Mouse (Mus musculus) cerebral cortex, adult 2 months (tissue): ENCODE measurements around the gene Cela2a.

ENCODE experiments used
- WGBS: fragments of 180-500 bp; shearing (Covaris S2); methylation state at CpG from one replicate; pipeline ENCODE4 v1.1.7; 2018; 5-methylcytosine and 5-hydroxymethylcytosine counted together

The Cela2a gene

DNA sequence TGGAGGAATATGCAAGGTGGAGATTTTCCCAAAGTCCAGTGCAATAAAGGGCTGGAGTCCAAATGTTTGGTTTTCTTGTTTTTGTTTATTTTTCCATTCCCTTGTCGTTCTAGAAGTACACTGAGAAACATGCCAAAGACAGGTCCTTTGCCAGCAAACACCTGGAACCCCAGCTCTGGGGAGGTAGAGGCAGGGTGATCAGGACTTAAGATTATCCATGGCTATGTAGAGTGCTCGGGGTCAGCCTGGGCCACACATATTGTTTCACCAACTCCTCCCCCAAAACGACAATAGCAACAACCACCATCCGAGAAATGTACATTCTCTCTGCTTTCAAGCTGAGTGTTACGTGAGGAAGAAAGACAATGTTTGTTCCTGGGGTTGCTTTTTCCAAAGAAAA lies at the start of gene Cela2a:
Cela2a (minus strand) TSS at position 101 of the 400 bp plus-strand sequence.
- 73% methylated on average over 5 of the region's 5 CpGs for WGBS

DNA sequence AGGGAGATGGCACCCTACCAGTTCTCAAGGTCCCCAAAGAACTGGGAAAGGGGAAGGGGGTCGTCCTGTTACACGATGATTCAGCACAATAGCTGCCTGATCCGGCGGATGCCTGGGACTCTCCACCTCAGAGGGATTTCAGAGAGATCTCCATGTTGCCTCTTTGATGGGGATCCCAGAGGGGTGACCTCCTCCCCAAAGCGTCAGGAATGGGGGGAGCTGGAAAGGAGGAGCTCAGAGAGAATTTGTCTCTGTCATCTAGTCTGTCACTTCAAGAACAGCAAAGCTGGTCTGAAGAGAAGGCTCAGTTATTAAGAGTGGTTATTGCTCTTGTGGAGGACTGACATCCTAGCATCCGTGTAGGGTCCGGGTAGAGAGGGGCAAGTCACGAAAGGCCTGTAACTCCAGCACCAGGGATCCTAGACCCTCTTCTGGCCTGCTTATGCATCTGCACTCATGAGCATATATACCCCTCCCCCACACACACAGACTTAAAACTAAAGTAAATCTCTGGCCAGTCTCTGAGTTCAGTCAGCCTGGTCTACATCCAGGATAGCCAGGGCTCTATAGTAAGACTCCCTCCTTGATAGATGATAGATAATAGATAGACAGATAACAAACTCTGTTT lies 49.6 kb upstream of the Cela2a start:
- WGBS, result 25% methylated on average over 8 of the region's 8 CpGs

DNA sequence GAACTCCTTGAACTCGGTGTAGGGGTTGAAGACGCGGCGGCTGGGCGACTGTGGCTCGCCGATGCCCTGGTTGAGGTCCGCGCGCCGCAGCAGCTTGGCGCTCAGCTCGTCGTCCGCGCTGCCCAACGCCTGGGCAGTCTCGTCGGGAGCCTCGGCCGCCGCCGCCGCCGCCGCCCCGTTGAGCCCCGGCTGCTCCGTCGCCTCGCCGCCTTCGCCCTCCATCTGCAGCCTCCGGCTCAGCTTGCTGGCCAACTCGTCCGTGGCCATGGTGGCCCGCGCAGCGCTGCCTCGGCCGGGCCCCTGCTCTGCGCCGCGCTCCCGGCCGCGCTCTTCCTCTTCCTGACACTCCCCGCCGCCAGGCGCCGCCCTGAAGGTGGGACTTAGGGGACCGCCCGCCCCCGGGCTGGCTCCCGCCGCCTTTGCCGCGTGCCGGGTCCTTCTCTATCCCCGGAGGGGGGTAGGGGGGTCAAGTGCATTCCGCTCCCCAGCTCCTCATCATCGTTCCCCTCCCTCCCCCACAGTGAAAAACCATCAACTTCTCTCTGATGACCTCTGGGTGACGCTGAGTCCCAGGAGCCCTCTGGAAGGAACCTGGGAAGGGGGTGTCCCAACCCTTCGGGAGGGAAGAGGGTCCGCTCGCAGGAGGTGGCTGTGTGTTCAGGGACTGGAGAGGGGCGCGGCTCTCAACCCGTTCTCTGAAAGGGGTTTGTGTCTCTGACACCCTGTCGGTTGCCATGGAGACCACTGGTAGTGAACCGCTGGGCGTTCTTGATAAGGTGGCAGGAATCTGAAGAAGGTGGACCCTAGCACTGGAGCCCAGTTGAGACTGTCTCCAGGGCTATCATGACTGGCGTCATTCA lies 48.9 kb upstream of the Cela2a start, which contains the start of gene Efhd2:
Efhd2 (minus strand) TSS at position 320 of the 860 bp plus-strand sequence.
- WGBS, result under 1% methylated on average over 73 of the region's 73 CpGs

DNA sequence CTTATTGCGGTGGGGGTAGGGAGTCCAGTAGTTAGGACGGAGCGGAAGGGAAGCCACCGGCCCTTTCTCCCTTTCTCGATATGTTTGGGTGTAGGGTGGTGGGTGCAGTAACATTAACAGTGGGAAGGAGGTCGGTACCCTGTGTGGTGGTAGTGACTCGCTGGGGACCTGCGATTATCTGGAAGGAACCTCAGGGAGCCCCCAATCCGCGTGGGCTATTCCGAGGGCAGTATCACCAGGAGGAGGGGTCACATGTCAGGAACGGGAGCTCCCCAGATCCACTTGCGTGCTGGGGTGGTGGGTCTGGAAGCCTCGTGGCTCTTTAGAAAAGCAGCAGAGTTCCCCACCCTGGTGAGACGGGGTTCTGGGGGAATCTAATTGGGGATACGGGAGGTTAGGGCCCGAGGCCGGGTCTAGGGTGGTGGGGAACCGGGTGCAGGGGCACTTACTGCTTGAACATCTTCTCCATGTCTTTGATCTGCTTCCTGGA lies 48.2 kb upstream of the Cela2a start:
- under 1% methylated on average over 19 of the region's 19 CpGs for WGBS

DNA sequence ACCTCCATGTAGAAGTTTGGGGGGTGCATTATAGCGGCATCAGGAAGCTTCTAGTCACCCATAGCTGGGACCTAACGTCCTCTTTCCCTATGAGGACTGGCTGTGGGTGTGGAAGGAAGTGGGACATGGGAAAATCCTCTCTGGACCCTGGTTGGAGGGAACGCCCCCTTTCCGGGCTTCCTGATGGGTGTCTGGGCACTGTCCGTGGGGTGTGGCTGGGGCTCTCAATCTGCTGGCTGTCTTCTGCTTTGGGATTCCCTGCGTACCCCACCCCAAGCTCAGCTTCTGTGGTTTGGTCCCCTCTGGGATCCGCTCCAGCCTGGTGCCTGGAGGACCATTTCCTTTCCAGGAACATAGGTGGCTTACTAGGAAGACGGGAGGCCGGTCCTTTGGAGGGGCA lies 47.0 kb upstream of the Cela2a start:
- 32% methylated on average over 9 of the region's 9 CpGs for WGBS

DNA sequence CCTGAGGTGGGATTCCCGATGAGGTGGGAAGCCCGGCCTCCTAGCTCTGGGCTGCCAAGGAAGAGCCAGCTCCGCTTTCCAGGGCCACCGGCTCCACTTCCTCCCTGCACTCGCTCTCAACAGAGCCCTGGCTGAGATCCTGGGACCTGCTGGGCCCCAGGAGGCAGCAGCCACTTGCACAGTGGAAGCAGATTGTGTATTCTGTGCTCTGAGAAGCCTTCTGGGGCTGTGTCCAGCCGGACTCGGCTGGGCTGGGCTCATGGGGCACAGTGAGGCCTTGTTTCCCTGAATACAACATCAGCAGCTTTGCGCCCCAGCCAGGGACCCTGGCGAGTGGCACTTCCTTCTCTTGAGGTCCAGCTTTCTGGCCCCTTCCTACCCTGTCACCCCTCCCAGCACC lies 45.9 kb upstream of the Cela2a start:
- 42% methylated on average over 9 of the region's 9 CpGs for WGBS

DNA sequence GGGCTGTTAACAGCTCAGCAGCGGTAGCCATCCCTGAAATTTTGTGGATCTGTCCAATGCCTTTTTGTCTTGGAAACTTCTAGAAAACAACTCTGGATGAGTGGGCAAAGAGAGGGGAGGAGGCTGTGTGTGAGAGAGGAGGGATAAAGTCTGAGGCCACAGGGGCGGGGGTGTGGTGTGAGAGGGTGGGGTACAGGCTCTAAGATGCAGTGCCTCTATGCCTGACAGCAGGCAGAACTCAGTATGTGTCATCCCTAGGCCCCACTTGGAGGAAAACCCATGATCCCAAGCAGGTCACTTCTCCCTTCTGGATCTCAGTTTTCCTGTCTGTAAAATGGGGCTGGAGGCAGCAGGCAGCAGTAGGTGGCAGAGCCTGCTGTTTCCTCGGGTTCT lies 45.4 kb upstream of the Cela2a start:
- WGBS, result 63% methylated on average over 3 of the region's 3 CpGs

DNA sequence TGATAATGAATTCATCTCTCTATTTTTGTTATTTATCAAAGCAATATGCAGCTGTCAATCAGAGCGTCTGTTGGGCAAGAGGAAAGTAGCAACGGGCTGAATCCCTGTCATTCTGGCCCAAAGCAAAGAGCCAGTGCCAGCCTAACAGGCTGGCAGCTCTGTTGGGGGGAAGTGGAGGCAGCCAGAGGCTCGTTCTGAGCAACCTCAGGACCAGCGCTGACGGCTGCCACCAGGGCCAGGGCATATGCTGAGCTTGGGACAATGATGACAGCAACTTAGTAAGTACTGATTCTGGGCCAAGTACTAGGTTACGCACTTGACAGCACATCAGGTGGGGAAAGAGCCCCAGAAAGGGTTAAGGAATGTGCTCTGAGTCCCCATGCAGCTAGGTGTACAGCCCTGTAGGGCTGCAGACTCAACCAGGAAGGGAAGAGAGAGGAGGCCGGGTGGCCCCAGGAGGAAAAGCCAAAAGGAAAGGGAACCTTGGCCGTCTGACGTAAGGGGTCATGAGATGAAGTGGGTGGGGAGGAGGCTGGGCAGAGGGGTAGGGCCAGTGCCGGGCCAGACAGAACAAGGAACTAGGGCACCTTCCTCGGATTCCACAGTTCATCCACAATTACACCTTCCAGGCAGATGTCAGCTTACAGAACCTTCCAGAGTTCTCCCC lies 44.8 kb upstream of the Cela2a start:
- WGBS, result 50% methylated on average over 11 of the region's 11 CpGs

DNA sequence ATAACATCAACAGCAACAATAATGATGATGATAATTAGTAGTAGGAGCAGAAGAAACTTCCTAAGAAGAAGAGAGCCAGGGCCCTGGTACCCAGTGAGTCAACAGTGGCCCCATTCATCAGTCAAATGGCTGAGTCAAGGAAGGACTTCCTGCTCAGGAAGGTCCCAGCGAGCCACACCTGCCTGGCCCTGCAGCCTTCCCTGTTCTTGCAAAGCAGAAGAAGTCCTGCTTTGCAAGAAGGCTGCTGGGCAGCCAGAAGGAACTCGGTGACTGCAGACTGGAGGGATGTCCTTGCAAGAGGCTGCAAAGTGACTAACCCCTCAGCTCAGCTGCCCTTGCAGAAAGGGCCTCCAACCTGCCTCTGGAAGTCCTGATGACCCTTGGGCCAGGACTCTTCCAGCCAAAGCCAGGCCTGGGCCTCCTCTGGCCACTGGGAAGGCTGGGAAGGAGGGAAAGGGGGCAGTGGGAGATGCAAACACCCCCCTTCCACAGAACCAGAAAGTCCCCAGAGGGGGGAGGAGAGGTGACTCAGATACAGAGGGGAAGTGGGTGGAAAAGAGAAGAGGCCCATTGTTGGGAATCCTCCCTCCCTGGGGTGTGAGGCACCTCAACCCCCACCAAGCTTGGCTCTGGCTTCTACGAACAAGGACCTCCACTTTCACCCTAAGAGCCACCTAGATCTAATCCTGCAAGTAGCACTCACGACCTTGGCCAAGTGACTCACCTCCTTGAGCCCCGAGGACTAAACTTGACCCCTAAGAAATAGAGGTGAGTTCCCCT lies 43.7 kb upstream of the Cela2a start:
- WGBS, result 66% methylated on average over 5 of the region's 5 CpGs

DNA sequence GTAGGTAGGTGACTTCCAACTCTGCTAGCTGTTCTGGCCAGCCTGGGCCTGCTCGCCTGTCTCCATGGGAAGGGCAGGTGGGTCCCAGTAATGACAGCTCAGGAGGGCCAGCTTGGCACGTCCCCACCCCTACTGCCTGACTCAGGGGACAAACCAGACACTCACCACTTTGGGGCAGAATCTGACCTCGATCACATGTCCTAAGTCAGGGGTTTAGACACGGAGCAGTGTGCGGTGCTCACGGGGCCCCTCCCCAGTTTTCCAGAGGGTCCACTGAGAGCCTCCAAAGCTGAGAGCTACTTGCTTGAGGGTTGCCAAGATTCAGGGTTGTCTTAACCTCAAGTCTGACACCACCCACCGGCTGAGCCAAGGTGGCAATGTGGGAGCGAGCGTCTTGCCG lies 42.1 kb upstream of the Cela2a start:
- WGBS, result 64% methylated on average over 10 of the region's 10 CpGs

DNA sequence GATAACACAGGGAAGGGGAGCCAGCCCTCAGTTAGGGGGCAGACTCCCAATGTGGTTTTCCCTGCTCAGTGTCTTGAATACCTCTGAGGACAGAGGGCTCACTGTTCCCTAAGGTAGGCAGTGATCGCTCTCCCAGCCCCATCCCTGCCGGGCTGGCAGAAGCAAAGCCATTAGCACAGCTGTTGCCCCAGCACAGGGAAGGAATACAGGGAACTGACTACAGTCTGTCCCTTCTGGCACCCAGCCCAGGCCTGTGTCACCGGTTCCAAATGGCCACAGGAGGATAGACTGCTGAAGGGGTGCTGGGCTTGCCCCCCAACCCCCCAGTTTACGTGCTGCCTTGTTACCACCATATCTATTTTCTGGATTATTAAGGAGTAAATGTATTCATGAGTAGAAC lies 41.5 kb upstream of the Cela2a start:
- 34% methylated on average over 4 of the region's 4 CpGs for WGBS

DNA sequence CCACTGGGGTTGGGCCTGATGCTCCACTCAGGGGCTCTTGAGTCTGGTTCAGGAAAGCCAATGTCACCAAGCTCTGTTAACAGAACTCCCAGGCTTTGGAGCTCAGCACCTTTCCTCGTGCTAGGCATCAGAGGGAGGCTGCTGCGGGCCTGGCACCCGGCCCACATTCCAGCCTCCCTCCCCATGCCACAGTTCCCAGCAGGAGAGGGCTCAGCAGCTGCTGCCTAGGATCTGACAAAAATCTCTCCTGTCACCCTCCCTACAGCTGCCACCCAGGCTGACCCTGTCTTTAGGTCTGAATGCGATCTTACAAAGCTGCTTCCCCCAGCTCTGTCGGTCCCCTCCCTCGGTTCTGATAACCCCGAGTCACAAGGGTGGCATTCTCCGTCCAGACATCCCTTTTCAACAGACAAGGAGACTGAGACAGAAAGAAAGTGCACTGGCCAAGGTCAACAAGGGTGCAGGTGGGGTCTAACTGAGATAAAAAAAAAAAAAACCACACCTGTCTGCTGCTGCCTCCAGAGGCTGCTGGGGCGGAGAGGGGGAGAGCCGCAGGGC lies 41.1 kb upstream of the Cela2a start:
- WGBS, result 24% methylated on average over 10 of the region's 10 CpGs

DNA sequence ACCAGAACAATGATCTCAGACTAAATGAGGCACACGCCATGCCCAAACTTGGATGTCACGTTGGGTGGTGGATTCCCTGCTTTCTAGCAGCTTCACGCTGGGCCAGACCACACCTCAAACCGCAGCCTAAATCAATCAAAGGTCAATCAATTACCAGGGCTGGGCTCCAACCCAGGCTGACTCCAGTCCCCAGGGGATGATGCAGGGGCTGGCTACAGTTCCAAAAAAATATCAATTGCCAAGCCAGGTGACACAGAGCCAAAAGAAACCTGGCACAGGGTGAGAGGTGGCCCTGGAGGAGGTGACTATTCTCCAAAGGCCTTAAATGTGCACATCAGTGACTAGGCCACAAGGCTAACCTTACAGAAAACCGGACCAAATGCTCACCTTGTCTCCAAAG lies 39.6 kb upstream of the Cela2a start:
- WGBS, result 85% methylated on average over 5 of the region's 5 CpGs

DNA sequence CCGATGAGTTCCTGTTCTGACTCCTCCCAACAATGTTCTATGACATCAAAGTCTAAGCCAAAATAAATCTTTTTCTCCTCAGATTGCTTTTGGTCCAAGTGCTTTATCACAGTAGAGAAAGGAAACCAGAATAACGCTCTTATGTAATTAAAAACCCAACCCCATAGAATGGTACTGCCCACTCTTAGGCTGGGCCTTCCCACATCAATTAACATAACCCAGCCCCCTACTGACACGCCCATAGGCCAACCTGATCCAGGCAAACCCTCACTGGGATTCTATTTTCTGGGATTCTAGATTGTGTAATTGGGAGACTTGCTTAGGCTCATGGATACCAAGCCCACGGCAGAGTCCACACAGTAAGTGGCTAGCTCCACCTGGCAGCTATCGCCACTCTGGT lies 39.0 kb upstream of the Cela2a start:
- WGBS, result 64% methylated on average over 5 of the region's 5 CpGs

DNA sequence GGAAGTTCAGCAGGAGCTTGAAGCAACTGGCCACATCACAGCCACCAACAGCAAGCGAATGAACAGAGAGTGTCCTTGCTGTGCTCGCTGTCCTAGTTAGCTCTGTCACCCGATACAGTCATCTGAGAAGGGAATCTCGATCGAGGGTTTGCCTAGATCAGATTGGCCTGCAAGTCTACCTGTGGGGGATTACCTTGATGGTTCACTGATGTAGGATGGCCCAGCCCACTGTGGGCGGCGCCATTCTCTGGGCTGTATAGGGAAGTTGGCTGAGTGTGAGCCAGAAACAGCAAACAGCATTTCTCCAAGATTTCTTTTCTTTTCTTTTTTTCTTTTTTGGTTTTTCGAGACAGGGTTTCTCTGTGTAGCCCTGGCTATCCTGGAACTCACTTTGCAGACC lies 38.5 kb upstream of the Cela2a start:
- 86% methylated on average over 8 of the region's 8 CpGs for WGBS

DNA sequence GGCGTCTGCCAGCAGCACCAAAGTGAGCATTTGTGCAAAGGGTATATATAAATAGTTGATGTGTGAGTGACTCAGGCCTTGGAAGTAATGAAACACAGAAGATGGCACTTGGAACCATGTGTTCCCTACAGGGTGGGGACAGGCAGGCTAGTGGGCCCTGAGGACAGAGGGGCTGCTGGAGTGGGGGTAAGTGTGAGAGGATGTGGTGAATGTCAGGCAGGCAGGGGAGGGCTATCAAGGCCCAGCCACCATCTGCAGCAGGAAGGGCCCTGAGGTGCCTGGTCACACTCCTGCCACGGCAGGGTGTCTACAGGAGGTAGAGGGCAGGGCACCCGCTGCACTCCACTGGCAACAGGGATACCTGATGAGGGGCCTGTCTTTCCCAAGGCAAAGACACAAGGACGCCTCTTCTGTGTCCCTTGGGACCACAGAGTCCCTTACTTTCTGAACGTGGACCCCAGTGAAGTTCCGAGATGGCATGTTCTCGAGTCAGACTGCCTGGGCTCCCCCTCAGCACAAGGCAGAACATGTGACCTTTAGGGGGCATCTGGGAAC lies 37.8 kb upstream of the Cela2a start:
- WGBS, result 84% methylated on average over 7 of the region's 7 CpGs

DNA sequence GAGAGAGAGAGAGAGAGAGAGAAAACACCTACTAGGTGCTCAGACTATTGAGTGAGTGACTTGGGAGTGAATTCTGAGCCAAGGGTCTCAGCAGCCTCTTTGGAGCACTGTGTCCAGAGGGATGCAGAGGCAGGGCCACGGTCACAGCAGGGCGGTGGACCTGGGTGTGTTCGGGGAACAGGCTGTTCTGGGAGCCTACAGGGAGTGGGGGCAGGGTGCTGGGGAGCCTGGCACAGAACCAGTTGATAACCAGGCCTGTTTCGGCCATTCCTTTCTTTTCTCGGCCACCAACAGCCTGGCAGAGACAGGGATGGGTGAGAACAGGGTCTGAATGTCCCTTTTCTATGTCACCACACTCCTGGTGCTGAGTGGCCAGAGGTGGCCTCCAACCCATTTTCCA lies 36.9 kb upstream of the Cela2a start:
- WGBS, result 62% methylated on average over 5 of the region's 5 CpGs

DNA sequence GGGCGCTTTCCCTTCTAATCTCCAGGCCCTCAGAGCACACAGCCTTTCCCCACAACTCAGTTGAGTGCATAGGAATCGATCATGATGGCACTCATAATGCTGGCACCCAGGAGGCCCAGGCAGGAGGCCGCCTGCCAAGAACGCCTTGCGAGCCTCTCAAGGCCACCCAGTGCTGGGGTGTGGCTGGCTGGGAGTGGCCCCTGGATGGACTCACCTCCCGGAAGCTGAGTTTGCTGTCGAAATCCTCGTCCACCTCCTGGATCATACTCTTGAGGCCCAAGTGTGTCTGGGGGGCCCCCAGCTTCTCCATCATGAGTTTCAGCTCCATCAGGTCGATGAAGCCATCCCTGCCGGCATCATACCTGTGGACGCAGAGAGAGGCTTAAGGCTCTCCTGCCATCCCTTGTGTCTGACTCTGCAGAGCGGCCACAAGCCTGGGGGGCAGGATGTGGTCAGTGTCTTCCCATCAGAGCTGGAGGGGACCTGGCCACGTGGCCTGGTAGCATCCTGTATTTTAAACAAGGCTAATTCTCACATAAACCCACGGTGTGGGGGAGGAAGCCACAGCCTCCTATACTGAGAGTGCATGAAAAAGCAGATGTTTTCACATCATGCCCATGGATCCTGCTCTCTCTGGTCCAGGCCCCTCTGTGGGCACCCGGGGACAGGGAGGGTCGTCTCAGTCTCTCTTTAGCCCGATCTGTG lies 35.8 kb upstream of the Cela2a start:
- WGBS, result 81% methylated on average over 17 of the region's 17 CpGs

DNA sequence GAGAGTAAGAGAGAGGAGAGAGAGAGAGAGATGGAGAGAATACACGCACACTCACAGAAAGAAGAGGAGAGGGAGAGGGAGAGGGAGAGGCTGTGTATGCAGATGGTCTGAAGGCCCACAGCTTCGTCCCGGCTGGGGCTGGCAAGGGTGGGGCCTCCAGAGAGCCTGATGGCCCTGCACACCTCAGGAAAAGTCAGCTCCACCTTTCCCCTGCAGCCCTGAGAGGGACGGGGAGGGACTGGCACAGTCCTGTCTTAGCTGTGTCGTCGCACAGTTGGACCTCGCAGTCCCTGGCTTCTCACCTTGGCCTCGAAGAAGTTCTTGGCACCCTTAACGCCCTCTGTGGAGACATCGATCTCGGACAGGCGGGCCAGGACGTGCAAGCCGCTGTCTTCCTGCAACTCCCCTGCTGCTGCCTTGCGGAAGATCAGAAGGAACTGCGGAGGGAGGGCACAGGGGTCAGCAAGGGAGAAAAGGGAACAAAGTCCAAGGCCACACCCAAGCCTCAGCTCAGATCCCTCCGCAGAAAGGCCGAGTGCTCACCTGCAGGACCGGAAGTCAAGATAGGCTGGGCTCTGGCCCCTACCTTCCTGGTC lies 34.4 kb upstream of the Cela2a start:
- WGBS, result 71% methylated on average over 19 of the region's 19 CpGs

DNA sequence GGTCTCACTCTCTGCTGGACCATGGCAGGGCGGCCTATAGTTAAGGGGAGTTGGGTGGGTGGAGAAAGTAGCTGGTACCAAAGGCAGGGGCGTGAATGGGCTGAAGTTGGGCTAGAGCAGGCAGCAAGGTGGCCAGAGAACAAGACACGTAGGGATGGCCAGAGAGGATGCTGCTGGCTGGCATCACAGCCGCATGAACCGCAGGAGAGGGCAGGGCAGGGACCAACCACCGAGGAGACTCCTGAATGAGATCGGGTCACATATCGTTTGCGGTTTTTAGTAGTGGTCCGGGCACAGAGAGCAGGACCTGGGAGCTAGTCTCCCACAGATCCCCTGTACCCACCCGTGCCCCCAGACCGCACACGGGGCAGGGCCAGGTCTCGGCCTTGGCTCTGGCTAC lies 33.4 kb upstream of the Cela2a start:
- 89% methylated on average over 14 of the region's 14 CpGs for WGBS
